Mouse (Mus musculus) layer of hippocampus, postnatal 14 days (tissue): ENCODE results near the gene Dgcr8. TPM values are rescaled to one million over a fixed set of nuclear protein-coding genes. Genes with fewer than 3 reads are reported as not detected.

Experiments used
- DNase-seq, 2 experiments: peaks; one replicate each; pipeline ENCODE4 v3.0.0; 2021 to 2022; ENCODE audit warnings: low spot score in 2 of 2, mixed read lengths in 1 of 2
- microRNA-seq, 2 experiments: library from miRNA; unstranded; fragments of <30 nt; microRNA quantifications; one replicate each; pipeline ENCODE4 v1.2.0; 2021
- total RNA-seq, 2 experiments: library from RNA; stranded (reverse); gene quantifications; 2 replicates each; pipeline ENCODE4 v1.2.3; 2021

The Dgcr8 gene
- total RNA-seq, 2 experiments from 2014 or later = 35.9 to 44.0 TPM

GRCm38 (mm10) chr16:18221543-18221898 lies 67.5 kb downstream of the Dgcr8 start:
- DNase-seq = no peak

GRCm38 (mm10) chr16:18220856-18221542 lies 68.0 kb downstream of the Dgcr8 start:
- DNase-seq = no peak

GRCm38 (mm10) chr16:18220001-18220400 lies 69.0 kb downstream of the Dgcr8 start:
- no peak for DNase-seq

GRCm38 (mm10) chr16:18218580-18218996 lies 70.5 kb downstream of the Dgcr8 start:
- DNase-seq = no peak

GRCm38 (mm10) chr16:18217579-18217978 lies 71.5 kb downstream of the Dgcr8 start, which contains the start of gene Ccdc188:
Gene Ccdc188 (plus strand): TSS chr16:18217879.
- DNase-seq = no peak

GRCm38 (mm10) chr16:18214858-18215257 lies 74.2 kb downstream of the Dgcr8 start:
- DNase-seq = peak in 1 of 2 experiments; percentile 71

GRCm38 (mm10) chr16:18213689-18214088 lies 75.4 kb downstream of the Dgcr8 start:
- peak; percentile 69 to 74 for DNase-seq

- DNase-seq = peak; percentile 95 to 98
Measured at GRCm38 (mm10) chr16:18211417-18212171, 77.5 kb downstream of the Dgcr8 start.

- DNase-seq = peak; percentile 67 to 76
Measured at GRCm38 (mm10) chr16:18210701-18211416, 78.2 kb downstream of the Dgcr8 start.

Small RNA genes lying within 50 kb of the gene (microRNA-seq; reads per million reads assigned to microRNA genes)
- gene Gm24572 (0 reads per million in 2 experiments), gene Mir1306 (272 to 391 reads per million in 2 experiments), gene Mir185 (1,131 to 1,265 reads per million in 2 experiments)

Other genes starting within 250 kb of the Dgcr8 start
- gene Dgcr6, start 236.4 kb downstream of the Dgcr8 start, total RNA-seq = 10 to 100 TPM; 85.1 to 86.3 TPM
- gene Prodh, start 199.0 kb downstream of the Dgcr8 start, total RNA-seq = 10 to 100 TPM; 31.0 to 43.6 TPM
- gene Rtn4r, start 161.6 kb downstream of the Dgcr8 start, total RNA-seq = 10 to 100 TPM; 77.1 to 85.6 TPM
- gene Ccdc188, start 71.4 kb downstream of the Dgcr8 start, total RNA-seq = not detected
- 10 to 100 TPM; 84.1 to 84.6 TPM for gene Zdhhc8, start 54.1 kb downstream of the Dgcr8 start, total RNA-seq
- 10 to 100 TPM; 44.6 to 61.7 TPM for gene Trmt2a, start 40.6 kb downstream of the Dgcr8 start, total RNA-seq
- gene Ranbp1, start 40.5 kb downstream of the Dgcr8 start, total RNA-seq = 100 to 1,000 TPM in 1 of 2 experiments, 10 to 100 TPM in 1; 98.3 to 104 TPM
- gene Gm49776, start 30.9 kb downstream of the Dgcr8 start, total RNA-seq = not detected
- gene Tango2, start 58.9 kb upstream of the Dgcr8 start, total RNA-seq = 100 to 1,000 TPM; 106 to 114 TPM
- gene Arvcf, start 58.9 kb upstream of the Dgcr8 start, total RNA-seq = 10 to 100 TPM; 43.3 to 46.4 TPM
- 10 to 100 TPM; 19.5 to 22.1 TPM for gene Txnrd2, start 137.1 kb upstream of the Dgcr8 start, total RNA-seq
- gene Comt, start 137.6 kb upstream of the Dgcr8 start, total RNA-seq = 10 to 100 TPM; 57.1 to 66.8 TPM
- gene Gnb1l, start 209.5 kb upstream of the Dgcr8 start, total RNA-seq = 1 to 10 TPM; 6.1 to 7.5 TPM
- gene Rtl10, start 209.7 kb upstream of the Dgcr8 start, total RNA-seq = 1 to 10 TPM; 8.6 TPM